Mouse (Mus musculus) ES-E14 (cell line): ENCODE results near the gene Catsper2. TPM values are rescaled to one million over a fixed set of nuclear protein-coding genes. Genes with fewer than 3 reads are reported as not detected.

Source experiments
- DNase-seq: peaks from one replicate; pipeline ENCODE4 v3.0.0-alpha.2; 2013; ENCODE audit warnings: low read depth, low spot score
- H3K27ac ChIP-seq: 2 replicates; pipeline ENCODE4 v1.5.1; 2012; ENCODE audit warnings: low read depth, mild to moderate bottlenecking, low read length, moderate library complexity, mixed read lengths; ENCODE audit not compliant: poor library complexity, insufficient read depth, severe bottlenecking
- H3K36me3 ChIP-seq: 2 replicates; pipeline ENCODE4 v1.6.1; 2012; ENCODE audit warnings: mild to moderate bottlenecking, low read length, moderate library complexity, mixed read lengths; ENCODE audit not compliant: control insufficient read depth, poor library complexity, insufficient read depth, severe bottlenecking
- H3K4me1 ChIP-seq, 2 experiments: fragments of 150-350 bp in 1 of 2; sonication (generic) in 1 of 2; 2 replicates each; pipeline ENCODE4 v1.6.1; 2012; ENCODE audit warnings: low read length in 2 of 2, mild to moderate bottlenecking in 1 of 2, mixed read lengths in 1 of 2; ENCODE audit not compliant: control insufficient read depth in 2 of 2, insufficient read depth in 2 of 2, poor library complexity in 1 of 2
- H3K4me3 ChIP-seq, 2 experiments: fragments of 150-350 bp in 1 of 2; sonication (generic) in 1 of 2; 2 replicates each; pipeline ENCODE4 v1.5.1; 2012; ENCODE audit warnings: low read length in 2 of 2, low read depth in 1 of 2, mild to moderate bottlenecking in 1 of 2, mixed read lengths in 1 of 2; ENCODE audit not compliant: insufficient read depth in 1 of 2, poor library complexity in 1 of 2, severe bottlenecking in 1 of 2
- H3K9ac ChIP-seq: 2 replicates; pipeline ENCODE4 v1.6.1; 2012; ENCODE audit warnings: low read depth, mild to moderate bottlenecking, low read length, mixed read lengths; ENCODE audit not compliant: poor library complexity, insufficient read depth, severe bottlenecking
- H3K9me3 ChIP-seq: fragments of 150-350 bp; sonication (generic); 2 replicates; pipeline ENCODE4 v1.6.1; 2012; ENCODE audit warnings: low read depth, mild to moderate bottlenecking, low read length; ENCODE audit not compliant: control insufficient read depth, insufficient read depth
- CHD2 ChIP-seq: IDR thresholded peaks from 2 replicates; pipeline ENCODE4 v1.6.1; 2014; ENCODE audit warnings: mild to moderate bottlenecking, low read depth, low read length, inconsistent platforms
- HCFC1 ChIP-seq: IDR thresholded peaks from 2 replicates; pipeline ENCODE4 v1.6.1; 2012; ENCODE audit warnings: low read length, inconsistent platforms, borderline replicate concordance; ENCODE audit not compliant: insufficient read depth
- MAFK ChIP-seq: IDR thresholded peaks from 2 replicates; pipeline ENCODE4 v1.6.1; 2014; ENCODE audit warnings: mild to moderate bottlenecking, low read depth, low read length, inconsistent platforms; ENCODE audit not compliant: insufficient read depth
- ZC3H11A ChIP-seq: IDR thresholded peaks from 2 replicates; pipeline ENCODE4 v1.6.1; 2012; ENCODE audit warnings: low read depth, mild to moderate bottlenecking, inconsistent platforms, low read length, borderline replicate concordance
- ZNF384 ChIP-seq: IDR thresholded peaks from 2 replicates; pipeline ENCODE4 v1.6.1; 2012; ENCODE audit warnings: low read depth, low read length, inconsistent platforms
- in situ Hi-C, 2 experiments: fragments of 600-800 bp; cut with MboI; formaldehyde crosslinking; loops; one replicate each; pipeline ENCODE4 v1.15.1; 2025; ENCODE audit warnings: low sequenced_read_pairs in 2 of 2, inconsistent platforms in 1 of 2; ENCODE audit not compliant: unreplicated experiment in 2 of 2
- total RNA-seq: library from RNA; depleted of rRNA; stranded (reverse); fragments of 300-350 nt; gene quantifications from 2 replicates; pipeline ENCODE4 v1.2.3, GENCODE M21; 2012

Gene Catsper2
- total RNA-seq, 1 experiment, result 3.3 TPM

GRCm38 (mm10) chr2:121441800-121442199 lies 28.2 kb upstream of the Catsper2 start:
- H3K4me3 ChIP-seq, result peak overlapping the region; percentile 63 to 99
- TF ChIP-seq ZC3H11A (no peak), MAFK (no peak), ZNF384 (no peak), HCFC1 (no peak), CHD2 (no peak)
- no peak overlapping the region for H3K27ac ChIP-seq
- 0 out of 4 replicates have a peak, but pooled peaks cover 0 to 2% of the 10 kb centered on the region in 2 experiments for H3K4me1 ChIP-seq
- peaks cover 12% of the 10 kb centered on the region for H3K36me3 ChIP-seq
- no peaks in the 10 kb centered on the region for H3K9me3 ChIP-seq
- in situ Hi-C loops, result no loop called here
- H3K9ac ChIP-seq, result peak overlapping the region; percentile 50; the same call in 1 of the 2 replicates
- no peak for DNase-seq

GRCm38 (mm10) chr2:121440834-121441605 lies 27.4 kb upstream of the Catsper2 start:
- H3K4me1 ChIP-seq, result 0 out of 4 replicates have a peak, but pooled peaks cover 0 to 2% of the 10 kb centered on the region in 2 experiments
- no peak overlapping the region for H3K27ac ChIP-seq
- in situ Hi-C loops, result no loop called here
- H3K9ac ChIP-seq, result no peak overlapping the region
- TF ChIP-seq HCFC1 (no peak), ZNF384 (no peak), CHD2 (no peak), ZC3H11A (no peak), MAFK (no peak)
- H3K36me3 ChIP-seq, result peaks cover 12% of the 10 kb centered on the region
- DNase-seq, result no peak
- no peaks in the 10 kb centered on the region for H3K9me3 ChIP-seq
- no peak overlapping the region for H3K4me3 ChIP-seq

- Histone ChIP-seq H3K4me1 (no peaks in the 10 kb centered on the region), H3K9ac (no peak overlapping the region), H3K36me3 (peaks cover 19% of the 10 kb centered on the region), H3K4me3 (no peak overlapping the region), H3K27ac (no peak overlapping the region), H3K9me3 (no peaks in the 10 kb centered on the region)
- no peak for TF ChIP-seq ZNF384
- TF ChIP-seq ZC3H11A, result no peak
- DNase-seq, result no peak
- in situ Hi-C loops, result no loop called here
These were observed 26.2 kb upstream of the Catsper2 start for GRCm38 (mm10) chr2:121439746-121440145.

GRCm38 (mm10) chr2:121434854-121435253 lies 21.3 kb upstream of the Catsper2 start:
- Histone ChIP-seq H3K4me1 (no peaks in the 10 kb centered on the region), H3K27ac (no peak overlapping the region), H3K9ac (no peak overlapping the region), H3K4me3 (no peak overlapping the region), H3K36me3 (peaks cover 45% of the 10 kb centered on the region), H3K9me3 (no peaks in the 10 kb centered on the region)
- TF ChIP-seq HCFC1 (no peak), ZC3H11A (no peak), MAFK (no peak), CHD2 (no peak), ZNF384 (no peak)
- DNase-seq, result no peak
- in situ Hi-C loops, result no loop called here

- no peaks in the 10 kb centered on the region for H3K9me3 ChIP-seq
- peaks cover 24% of the 10 kb centered on the region for H3K36me3 ChIP-seq
- no peaks in the 10 kb centered on the region for H3K4me1 ChIP-seq
- in situ Hi-C loops, result no loop called here
- no peak for DNase-seq
- no peak overlapping the region for H3K4me3 ChIP-seq
- no peak overlapping the region for H3K9ac ChIP-seq
- no peak overlapping the region for H3K27ac ChIP-seq
- TF ChIP-seq CHD2, result no peak
- TF ChIP-seq ZC3H11A, result no peak
- TF ChIP-seq ZNF384, result no peak
- no peak for TF ChIP-seq MAFK
These were observed 12.3 kb upstream of the Catsper2 start for GRCm38 (mm10) chr2:121425890-121426289.
